Mouse (Mus musculus): Measurements from ENCODE around the gene Lrrc57. TPM values are rescaled to one million over a fixed set of nuclear protein-coding genes. Genes with fewer than 3 reads are reported as not detected.
A peak's percentile ranks its signal among the peaks of the same experiment; 100 is the strongest.

Lrrc57 gene
- 13.8 and 22.7 TPM in 2 replicates for polyA plus RNA-seq (2012; ENCODE audit: insufficient read depth, insufficient read length, missing spikeins)

DNA sequence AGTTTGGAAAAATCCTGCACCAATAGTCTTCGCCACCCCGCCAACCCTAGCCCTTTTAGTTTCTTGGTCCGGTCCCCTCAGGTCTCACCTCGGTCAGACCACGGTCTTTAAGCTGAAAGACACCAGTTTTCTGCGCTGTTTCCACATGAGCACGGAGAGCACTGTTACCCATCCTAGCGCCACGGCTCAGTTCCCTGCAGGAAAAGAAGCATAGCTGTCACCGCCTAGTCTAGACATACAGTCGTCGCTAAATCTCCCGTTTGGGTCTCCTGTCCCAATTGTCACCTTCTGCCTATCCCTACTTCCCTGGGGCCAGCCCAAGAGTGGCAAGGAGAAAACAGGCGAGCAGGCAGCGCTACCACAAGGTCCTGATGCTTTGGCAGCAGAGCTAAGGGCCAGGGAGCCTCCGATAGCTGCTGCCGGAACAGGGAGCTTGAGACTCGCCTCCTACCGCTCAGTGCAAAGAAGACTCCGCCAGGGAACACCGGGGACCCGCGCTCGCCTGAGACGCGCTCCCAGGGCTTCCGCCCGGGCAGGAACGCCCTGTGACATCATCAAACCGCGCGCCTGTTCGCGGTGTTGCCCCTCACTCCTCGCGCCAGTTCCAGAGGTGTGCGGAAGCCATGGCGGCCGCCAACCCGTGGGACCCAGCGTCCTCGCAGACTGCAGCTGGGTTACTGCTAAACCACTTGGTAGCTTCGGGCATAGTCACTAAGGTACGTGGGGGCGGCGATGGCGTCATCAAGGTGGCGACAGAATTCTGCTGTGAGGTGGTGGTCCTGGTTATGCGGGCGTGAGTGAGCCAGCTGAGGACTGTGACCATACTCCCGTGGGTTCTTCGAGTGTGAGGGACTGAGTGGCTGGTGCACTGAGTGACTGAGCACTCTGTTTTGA is at the start of gene Lrrc57, which contains the start of gene Haus2:
Gene Lrrc57 (minus strand): TSS at position 691 of the 894 bp plus-strand sequence.
Gene Haus2 (plus strand): TSS at position 554 of the 894 bp plus-strand sequence.
- Histone ChIP-seq H3K27ac (replicated peaks; ENCODE audit: low read depth, low read length) (peak within 1 kb of the TSS; percentile 87), H3K4me1 (ENCODE audit: control insufficient read depth, insufficient read depth, insufficient read length, low read length) (no peaks in the 10 kb centered on the region), H3K4me3 (ENCODE audit: insufficient read depth, low read depth, low read length) (peak within 1 kb of the TSS; percentile 93)

DNA sequence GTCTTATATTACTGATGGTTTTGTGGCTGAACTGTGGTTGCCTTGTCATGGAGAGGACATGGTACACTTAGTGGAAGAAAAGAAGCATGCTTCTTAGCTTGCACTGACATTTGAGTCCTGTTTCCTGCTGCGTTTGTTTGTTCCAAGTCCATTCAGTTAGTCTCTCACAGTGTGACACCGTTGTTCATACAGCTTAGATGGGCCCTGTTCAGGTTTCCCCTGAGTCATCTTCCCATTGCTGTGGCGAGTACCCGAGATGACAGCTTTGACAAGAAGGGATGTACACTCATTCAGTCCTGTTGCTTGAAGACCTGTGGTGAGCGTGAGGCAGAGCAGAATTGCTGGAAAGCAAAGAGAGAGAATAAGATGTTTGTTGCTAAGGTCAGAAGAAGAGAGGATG is 49.2 kb upstream of the Lrrc57 start:
- no peak overlapping the region for H3K4me3 ChIP-seq (ENCODE audit: insufficient read depth, low read depth, low read length)
- H3K4me1 ChIP-seq (ENCODE audit: control insufficient read depth, insufficient read depth, insufficient read length, low read length): peaks cover 13% of the 10 kb centered on the region
- H3K27ac ChIP-seq (replicated peaks; ENCODE audit: low read depth, low read length): no peak overlapping the region

DNA sequence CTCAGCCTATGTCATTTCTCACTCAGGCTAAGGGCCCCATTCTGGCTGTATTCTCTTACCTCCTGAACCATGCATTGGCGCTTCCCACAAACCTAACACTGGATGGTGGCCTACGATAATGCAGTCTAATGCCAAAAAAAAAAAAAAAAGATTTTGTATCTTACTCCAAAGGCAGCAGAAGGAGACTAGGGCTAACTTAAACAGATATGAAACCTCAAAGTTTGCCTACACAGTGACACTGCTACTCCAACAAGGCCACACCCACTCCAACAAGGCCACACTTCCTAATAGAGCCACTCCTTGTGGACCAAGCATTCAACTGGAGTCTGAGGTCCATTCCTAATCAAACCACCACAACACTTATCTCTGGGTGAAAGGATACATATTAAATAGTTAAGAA is 47.4 kb upstream of the Lrrc57 start:
- no peak overlapping the region for H3K4me3 ChIP-seq (ENCODE audit: insufficient read depth, low read depth, low read length)
- H3K27ac ChIP-seq (replicated peaks; ENCODE audit: low read depth, low read length): no peak overlapping the region
- peaks cover 18% of the 10 kb centered on the region for H3K4me1 ChIP-seq (ENCODE audit: control insufficient read depth, insufficient read depth, insufficient read length, low read length)

DNA sequence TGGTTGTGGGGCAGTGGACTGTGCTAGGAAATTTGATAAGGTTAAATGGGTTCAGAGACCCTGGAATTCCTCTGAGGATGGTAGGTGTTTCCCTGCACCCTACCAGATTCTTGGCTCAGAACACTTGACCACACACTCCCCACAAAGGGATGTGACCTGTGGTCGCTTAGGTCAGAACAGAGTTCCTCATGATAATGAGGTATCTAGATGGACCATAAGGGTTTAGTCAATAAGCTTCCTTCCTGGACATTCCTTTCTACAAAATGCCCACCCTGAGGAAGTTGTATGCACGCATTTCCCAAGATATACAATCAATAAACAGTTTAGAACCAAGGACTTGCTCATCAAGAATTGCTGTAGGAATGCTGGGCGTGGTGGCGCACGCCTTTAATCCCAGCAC is 46.6 kb upstream of the Lrrc57 start:
- no peak overlapping the region for H3K27ac ChIP-seq (replicated peaks; ENCODE audit: low read depth, low read length)
- H3K4me3 ChIP-seq (ENCODE audit: insufficient read depth, low read depth, low read length): no peak overlapping the region
- peaks cover 20% of the 10 kb centered on the region for H3K4me1 ChIP-seq (ENCODE audit: control insufficient read depth, insufficient read depth, insufficient read length, low read length)

DNA sequence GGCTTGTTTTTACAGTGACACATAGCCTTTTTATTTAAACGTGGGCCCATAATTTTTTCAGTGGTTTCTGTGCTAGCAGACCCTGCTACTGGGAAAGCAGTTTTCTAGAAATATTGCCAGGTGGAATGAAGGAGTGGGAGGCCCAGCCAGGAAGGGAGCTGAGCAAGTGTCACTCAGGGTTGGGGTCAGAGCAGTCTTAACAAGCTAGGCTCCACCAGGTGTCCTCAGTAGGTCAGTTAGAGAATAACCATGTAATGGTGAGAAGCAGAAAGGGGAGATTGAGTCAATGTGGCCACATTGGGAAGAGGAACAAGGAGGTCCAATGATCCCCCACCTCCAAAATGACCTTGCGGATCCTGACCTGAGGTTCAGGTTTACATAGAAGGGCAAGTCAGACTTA is 45.4 kb upstream of the Lrrc57 start:
- H3K4me3 ChIP-seq (ENCODE audit: insufficient read depth, low read depth, low read length): no peak overlapping the region
- no peak overlapping the region for H3K27ac ChIP-seq (replicated peaks; ENCODE audit: low read depth, low read length)
- H3K4me1 ChIP-seq (ENCODE audit: control insufficient read depth, insufficient read depth, insufficient read length, low read length): peaks cover 15% of the 10 kb centered on the region

DNA sequence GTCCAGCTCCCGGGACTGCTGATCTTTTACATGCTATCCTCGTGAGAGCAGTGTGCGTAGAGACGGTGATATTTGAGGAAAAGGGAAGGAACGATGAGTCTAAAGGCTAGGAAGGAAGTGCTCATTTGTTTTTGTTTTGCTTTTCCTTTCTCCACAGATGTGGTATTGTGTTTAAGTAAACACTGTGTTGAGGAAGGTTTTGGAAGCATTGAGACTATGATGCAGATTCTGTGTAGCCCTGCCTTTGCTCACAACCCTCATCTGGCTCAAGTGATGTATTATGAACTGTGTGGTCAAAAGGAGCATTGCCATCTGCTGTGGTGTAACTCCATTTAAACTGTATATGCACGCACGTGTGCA is 43.6 kb upstream of the Lrrc57 start:
- Histone ChIP-seq H3K4me1 (ENCODE audit: control insufficient read depth, insufficient read depth, insufficient read length, low read length) (peaks cover 11% of the 10 kb centered on the region), H3K27ac (replicated peaks; ENCODE audit: low read depth, low read length) (peak overlapping the region; percentile 60), H3K4me3 (ENCODE audit: insufficient read depth, low read depth, low read length) (no peak overlapping the region)

DNA sequence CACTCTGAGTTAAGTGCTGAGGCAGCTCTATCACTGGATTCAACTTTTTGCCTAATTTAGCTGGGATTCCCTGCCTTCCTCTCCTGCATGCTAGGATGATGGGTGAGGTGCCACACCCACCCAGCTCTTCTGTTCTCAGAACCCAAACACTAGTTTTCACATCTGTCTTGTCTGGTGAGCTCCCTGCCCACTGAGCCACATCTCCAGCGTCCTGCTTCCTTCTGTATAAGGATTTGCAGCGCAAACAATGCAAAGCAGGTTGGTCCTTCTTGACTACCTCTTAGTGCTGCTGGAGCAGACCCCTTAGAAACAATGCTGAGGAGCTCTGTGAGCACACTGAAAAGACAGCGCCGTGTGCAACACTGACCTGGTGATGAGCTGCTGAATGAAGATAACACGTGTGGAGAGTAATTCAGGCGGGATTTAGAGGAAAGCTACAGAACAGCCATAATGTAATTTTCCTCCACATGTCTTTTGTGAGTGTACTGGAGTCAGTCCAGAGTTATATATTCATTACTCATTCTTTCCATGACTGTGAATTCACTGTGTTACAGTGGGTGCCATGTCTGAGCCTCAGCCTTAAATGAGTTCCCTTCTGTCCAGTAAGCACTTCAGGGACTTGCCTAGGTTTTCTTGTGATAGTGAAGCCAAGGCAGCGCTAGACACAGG is 43.1 kb upstream of the Lrrc57 start:
- Histone ChIP-seq H3K27ac (replicated peaks; ENCODE audit: low read depth, low read length) (peak overlapping the region; percentile 60), H3K4me1 (ENCODE audit: control insufficient read depth, insufficient read depth, insufficient read length, low read length) (peaks cover 11% of the 10 kb centered on the region), H3K4me3 (ENCODE audit: insufficient read depth, low read depth, low read length) (no peak overlapping the region)

DNA sequence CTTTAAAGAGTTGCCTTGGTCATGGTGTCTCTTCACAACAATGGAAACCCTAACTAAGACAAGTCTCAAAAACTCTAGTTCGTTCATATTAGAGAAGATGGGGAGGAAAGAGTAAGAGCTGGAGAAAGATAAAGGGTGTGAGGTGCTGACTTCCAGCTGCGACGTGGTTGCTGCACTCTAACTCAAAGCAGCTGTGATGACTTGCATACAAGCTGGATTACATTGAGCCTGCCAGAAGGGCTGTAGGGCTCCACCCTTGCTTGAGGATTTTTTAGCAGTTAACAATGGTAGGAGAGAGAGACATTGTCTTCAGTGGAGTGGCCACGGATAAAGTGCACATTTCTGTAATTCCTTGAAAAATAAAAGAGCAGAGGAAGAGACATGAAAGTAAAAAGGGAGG is 37.5 kb upstream of the Lrrc57 start:
- Histone ChIP-seq H3K4me3 (ENCODE audit: insufficient read depth, low read depth, low read length) (no peak overlapping the region), H3K27ac (replicated peaks; ENCODE audit: low read depth, low read length) (no peak overlapping the region), H3K4me1 (ENCODE audit: control insufficient read depth, insufficient read depth, insufficient read length, low read length) (peaks cover 11% of the 10 kb centered on the region)

DNA sequence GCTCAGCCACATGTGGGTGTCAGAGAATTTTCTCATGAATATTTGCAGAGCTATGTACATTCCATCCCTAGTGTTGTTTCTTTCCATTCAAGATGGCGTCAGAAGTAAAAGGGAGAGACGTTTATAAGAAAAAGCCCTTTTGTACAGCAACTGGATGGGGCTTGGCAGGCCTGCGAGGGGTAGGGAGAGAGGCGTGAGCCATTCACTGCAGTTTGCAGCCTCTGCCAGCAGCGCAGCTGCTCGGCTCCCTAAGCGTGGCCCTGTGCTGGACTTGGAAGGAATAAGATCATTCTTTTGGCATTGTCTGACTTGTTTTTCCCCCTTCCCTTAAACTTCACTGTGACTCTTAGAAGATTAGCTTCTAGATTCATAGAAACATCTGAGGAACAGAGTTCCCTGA is 34.5 kb upstream of the Lrrc57 start:
- no peak overlapping the region for H3K27ac ChIP-seq (replicated peaks; ENCODE audit: low read depth, low read length)
- no peak overlapping the region for H3K4me3 ChIP-seq (ENCODE audit: insufficient read depth, low read depth, low read length)
- H3K4me1 ChIP-seq (ENCODE audit: control insufficient read depth, insufficient read depth, insufficient read length, low read length): peaks cover 6% of the 10 kb centered on the region; the same call in 1 of the 2 replicates

DNA sequence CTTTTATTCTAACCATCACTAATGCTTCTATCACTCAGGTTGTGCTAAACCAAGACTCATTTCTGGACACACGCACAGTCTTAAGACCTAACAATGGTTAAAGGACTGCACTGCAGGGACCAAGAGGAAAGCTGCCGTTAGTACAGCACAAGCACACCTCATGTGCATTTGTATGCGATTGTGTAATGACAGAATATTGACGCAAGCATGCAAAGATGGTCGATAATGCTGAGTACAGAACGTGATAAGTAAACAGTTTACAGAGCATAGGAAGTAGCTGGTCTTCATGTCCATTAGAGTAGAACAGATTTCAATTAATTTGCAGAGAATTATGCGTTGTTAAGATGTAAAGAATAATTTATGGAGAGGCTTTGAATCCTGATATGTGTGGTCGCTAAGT is 31.5 kb upstream of the Lrrc57 start:
- H3K4me3 ChIP-seq (ENCODE audit: insufficient read depth, low read depth, low read length): no peak overlapping the region
- H3K27ac ChIP-seq (replicated peaks; ENCODE audit: low read depth, low read length): no peak overlapping the region
- H3K4me1 ChIP-seq (ENCODE audit: control insufficient read depth, insufficient read depth, insufficient read length, low read length): peaks cover 6% of the 10 kb centered on the region; the same call in 1 of the 2 replicates

DNA sequence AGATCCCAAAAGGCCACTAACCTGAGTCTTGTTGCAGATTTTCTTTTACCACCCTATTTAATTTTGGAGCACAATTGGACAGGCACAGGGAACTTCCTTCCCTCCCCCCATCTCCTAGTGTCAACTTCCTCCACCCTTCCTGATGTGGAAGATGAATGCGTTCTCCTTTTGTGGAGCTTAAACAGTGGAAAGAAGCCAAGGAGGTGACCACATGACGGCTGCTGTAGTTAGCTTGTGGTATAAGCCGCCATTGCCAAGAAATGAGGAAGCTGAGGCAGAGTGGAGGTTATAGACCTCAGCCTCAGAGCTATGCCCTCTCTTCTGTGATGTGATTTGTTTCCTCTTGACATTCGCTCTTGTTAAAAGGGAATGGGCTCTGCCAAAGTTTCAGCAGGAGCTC is 22.6 kb upstream of the Lrrc57 start:
- Histone ChIP-seq H3K4me1 (ENCODE audit: control insufficient read depth, insufficient read depth, insufficient read length, low read length) (peaks cover 7% of the 10 kb centered on the region; the same call in 1 of the 2 replicates), H3K27ac (replicated peaks; ENCODE audit: low read depth, low read length) (peak overlapping the region; percentile 79), H3K4me3 (ENCODE audit: insufficient read depth, low read depth, low read length) (no peak overlapping the region)

DNA sequence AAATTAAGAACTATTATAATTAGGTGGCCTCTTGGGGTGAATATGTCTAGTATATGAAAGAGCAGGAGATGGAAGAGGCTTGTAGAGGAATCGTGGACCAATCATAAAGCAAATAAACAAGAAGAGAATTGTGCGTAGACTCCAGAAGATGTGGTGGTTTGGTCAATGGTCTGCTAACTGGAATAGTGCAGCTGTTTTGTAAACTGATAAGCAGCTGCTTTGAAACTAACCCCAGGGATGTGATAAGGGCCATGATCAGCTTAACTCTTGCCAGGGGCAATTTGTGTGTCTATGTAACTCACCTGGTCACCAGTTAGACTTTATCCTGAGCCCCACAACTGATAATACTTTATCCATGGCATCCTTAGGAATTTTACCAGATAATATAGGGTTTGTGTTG is 22.2 kb upstream of the Lrrc57 start:
- H3K4me1 ChIP-seq (ENCODE audit: control insufficient read depth, insufficient read depth, insufficient read length, low read length): peaks cover 7% of the 10 kb centered on the region; the same call in 1 of the 2 replicates
- no peak overlapping the region for H3K4me3 ChIP-seq (ENCODE audit: insufficient read depth, low read depth, low read length)
- peak overlapping the region; percentile 36 for H3K27ac ChIP-seq (replicated peaks; ENCODE audit: low read depth, low read length)

DNA sequence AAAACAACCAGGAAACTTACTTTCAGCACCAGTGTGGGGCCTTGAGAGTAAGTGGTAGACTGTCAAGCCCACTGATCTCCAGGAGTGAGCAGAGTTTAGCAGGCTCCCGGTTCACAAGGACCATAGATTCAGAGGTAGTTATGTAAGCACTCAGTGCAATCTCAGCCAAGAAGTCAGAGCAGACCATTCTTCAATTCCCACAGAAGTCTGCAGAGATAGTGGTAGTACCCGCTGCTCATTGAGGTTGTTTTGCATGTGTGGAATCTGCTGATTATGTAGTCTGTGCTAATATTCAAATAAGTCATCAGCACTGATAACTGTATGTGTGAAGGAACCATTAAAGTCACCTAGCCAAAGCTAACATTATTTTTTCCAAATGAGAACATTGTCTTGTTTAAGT is 21.3 kb upstream of the Lrrc57 start:
- no peak overlapping the region for H3K27ac ChIP-seq (replicated peaks; ENCODE audit: low read depth, low read length)
- peak overlapping the region; percentile 23; the same call in 1 of the 2 replicates for H3K4me3 ChIP-seq (ENCODE audit: insufficient read depth, low read depth, low read length)
- H3K4me1 ChIP-seq (ENCODE audit: control insufficient read depth, insufficient read depth, insufficient read length, low read length): peaks cover 7% of the 10 kb centered on the region; the same call in 1 of the 2 replicates

DNA sequence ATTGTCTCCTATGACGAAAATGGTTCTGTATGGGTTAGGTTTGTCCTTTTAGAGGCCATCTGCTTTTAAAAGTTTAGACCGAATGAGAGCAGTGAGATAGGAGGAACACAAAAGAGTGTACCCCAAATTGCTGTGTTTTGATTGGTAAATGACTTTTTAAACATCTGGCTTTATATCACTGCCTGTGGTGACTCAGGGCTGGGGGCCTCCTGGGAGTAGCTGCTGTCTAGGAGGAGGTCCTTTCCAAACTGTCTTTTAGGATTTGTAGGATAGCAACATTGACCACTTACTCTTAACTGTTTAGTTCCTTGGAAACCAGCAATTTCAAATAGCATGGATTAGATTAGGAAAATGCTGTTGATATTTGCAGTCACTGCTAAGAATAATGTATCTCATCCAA is 20.9 kb upstream of the Lrrc57 start:
- Histone ChIP-seq H3K27ac (replicated peaks; ENCODE audit: low read depth, low read length) (peak overlapping the region; percentile 33; the same call in 1 of the 2 replicates), H3K4me1 (ENCODE audit: control insufficient read depth, insufficient read depth, insufficient read length, low read length) (peaks cover 7% of the 10 kb centered on the region; the same call in 1 of the 2 replicates), H3K4me3 (ENCODE audit: insufficient read depth, low read depth, low read length) (peak overlapping the region; percentile 74)

DNA sequence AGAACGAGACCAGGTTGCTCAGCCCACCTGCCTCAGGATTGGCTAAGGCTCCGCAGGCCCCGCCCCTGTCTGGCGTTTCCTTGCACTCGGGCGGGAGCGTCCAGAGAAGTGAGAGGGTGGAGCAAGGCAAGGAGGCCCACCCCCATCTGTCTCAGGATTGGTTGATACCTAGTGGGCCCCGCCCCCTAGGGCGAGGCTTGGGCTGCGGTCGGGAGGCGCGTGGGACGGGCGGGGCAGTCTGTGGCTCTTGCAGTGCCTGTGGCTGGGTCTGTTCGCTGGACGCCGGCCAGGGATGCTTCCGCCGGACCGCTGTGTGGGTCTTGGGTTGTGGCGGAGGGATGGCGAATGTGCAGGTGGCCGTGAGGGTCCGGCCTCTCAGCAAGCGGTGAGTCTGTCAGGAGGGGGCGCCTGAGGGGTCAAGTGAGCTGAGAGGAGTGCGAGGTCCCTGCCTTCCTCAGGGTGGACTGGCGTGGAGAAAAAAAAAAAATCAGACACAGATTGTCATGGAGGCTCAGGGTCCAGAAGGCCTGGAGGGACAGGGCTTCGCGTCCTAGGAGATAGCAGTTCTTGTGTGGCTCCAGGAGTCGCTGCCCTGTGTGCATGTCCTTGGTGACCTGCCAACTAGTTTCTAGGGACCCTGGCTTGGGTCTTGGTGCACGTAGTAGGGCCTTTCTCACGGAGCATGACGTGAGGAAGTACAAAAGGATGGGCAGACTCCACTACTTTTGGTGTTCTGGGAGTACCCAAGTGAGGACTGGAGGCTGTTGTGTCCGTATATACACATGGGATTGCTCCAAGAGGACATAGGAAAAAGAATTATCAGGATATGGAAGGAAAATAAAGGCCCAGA is 19.8 kb upstream of the Lrrc57 start, which contains the start of gene Stard9:
Gene Stard9 (plus strand): TSS at position 236 of the 850 bp plus-strand sequence.
- peak within 1 kb of the TSS; percentile 74 for H3K4me3 ChIP-seq (ENCODE audit: insufficient read depth, low read depth, low read length)
- peak within 1 kb of the TSS; percentile 33 for H3K27ac ChIP-seq (replicated peaks; ENCODE audit: low read depth, low read length)
- H3K4me1 ChIP-seq (ENCODE audit: control insufficient read depth, insufficient read depth, insufficient read length, low read length): peaks cover 7% of the 10 kb centered on the region; the same call in 1 of the 2 replicates
